Mouse (Mus musculus) ES-E14 (cell line): ENCODE results near the gene Efl1.

Experiments
- CHD2 ChIP-seq: IDR thresholded peaks from 2 replicates; pipeline ENCODE4 v1.6.1; 2014; ENCODE audit warnings: mild to moderate bottlenecking, low read depth, low read length, inconsistent platforms
- HCFC1 ChIP-seq: IDR thresholded peaks from 2 replicates; pipeline ENCODE4 v1.6.1; 2012; ENCODE audit warnings: low read length, inconsistent platforms, borderline replicate concordance; ENCODE audit not compliant: insufficient read depth
- MAFK ChIP-seq: IDR thresholded peaks from 2 replicates; pipeline ENCODE4 v1.6.1; 2014; ENCODE audit warnings: mild to moderate bottlenecking, low read depth, low read length, inconsistent platforms; ENCODE audit not compliant: insufficient read depth
- ZC3H11A ChIP-seq: IDR thresholded peaks from 2 replicates; pipeline ENCODE4 v1.6.1; 2012; ENCODE audit warnings: low read depth, mild to moderate bottlenecking, inconsistent platforms, low read length, borderline replicate concordance
- ZNF384 ChIP-seq: IDR thresholded peaks from 2 replicates; pipeline ENCODE4 v1.6.1; 2012; ENCODE audit warnings: low read depth, low read length, inconsistent platforms

GRCm38 (mm10) chr7:82734748-82735600 is 86.6 kb downstream of the Efl1 start:
- TF ChIP-seq MAFK, result no peak
- no peak for TF ChIP-seq ZNF384
- no peak for TF ChIP-seq HCFC1
- TF ChIP-seq ZC3H11A, result no peak
- no peak for TF ChIP-seq CHD2
